Mouse (Mus musculus): ENCODE data around the gene Mark3. TPM values are rescaled to one million over a fixed set of nuclear protein-coding genes. Genes with fewer than 3 reads are reported as not detected.

Mark3 gene
- total and polyA plus RNA-seq, 3 experiments = 43.9 to 71.6 TPM; not detected in 1

DNA sequence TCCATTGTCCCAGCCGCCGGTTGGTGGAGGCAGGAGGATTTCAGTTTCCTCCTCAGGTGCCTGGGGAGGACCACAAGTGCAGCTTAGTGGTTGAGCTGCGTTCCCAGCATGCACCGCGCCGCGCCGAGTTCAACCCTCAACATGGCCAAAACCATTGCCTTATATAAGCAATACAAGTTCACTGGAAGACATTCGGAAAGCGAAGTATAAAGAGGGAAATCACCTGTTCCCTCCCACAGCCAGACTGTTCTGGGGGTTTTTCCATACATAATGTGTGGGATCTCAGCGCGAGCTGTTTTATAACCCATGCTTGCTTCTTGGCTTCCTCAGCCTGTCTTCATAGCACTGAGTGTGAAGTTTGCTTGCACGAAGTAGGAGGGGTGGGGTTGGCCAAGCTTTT, 92.1 kb downstream of the Mark3 start:
- no peak for TF ChIP-seq CTCF (IDR thresholded peaks at IDR 0.05 in 2 of 3, conservative IDR thresholded peaks at IDR 0.05 in 1 of 3; ENCODE audit: control insufficient read depth in 1 of 3, insufficient read depth in 1 of 3, low read depth in 2 of 3, low read length in 3 of 3, poor library complexity in 1 of 3, severe bottlenecking in 1 of 3)
- no peak for TF ChIP-seq USF2 (IDR thresholded peaks at IDR 0.05; ENCODE audit: borderline replicate concordance in 1 of 2, insufficient read depth in 1 of 2, low read depth in 1 of 2, low read length in 2 of 2)
- no peak for TF ChIP-seq MYC (IDR thresholded peaks at IDR 0.05; ENCODE audit: low read depth, low read length)
- no peak for TF ChIP-seq RCOR1 (IDR thresholded peaks at IDR 0.05; ENCODE audit: low read depth, low read length)
- TF ChIP-seq ZMIZ1 (IDR thresholded peaks at IDR 0.05; ENCODE audit: low read depth, low read length) = no peak
- no peak for TF ChIP-seq UBTF (IDR thresholded peaks at IDR 0.05; ENCODE audit: borderline replicate concordance, insufficient read depth, low read depth, low read length)
- Histone ChIP-seq H3K9ac (ENCODE audit: control insufficient read depth, low read depth, low read length, poor library complexity, severe bottlenecking) (no peak overlapping the region), H3K4me3 (ENCODE audit: control insufficient read depth in 1 of 2, insufficient read depth in 1 of 2, low read depth in 2 of 2, low read length in 2 of 2) (no peak overlapping the region), H3K9me3 (replicated peaks; ENCODE audit: insufficient read depth, low read length) (no peaks in the 10 kb centered on the region), H3K4me1 (ENCODE audit: control insufficient read depth in 1 of 2, insufficient read depth in 2 of 2, low read length in 2 of 2) (peaks cover 0 to 5% of the 10 kb centered on the region in 2 experiments; a peak in 2 of 4 replicates), H3K27ac (ENCODE audit: control insufficient read depth, low read depth, low read length) (no peak overlapping the region), H3K36me3 (ENCODE audit: control insufficient read depth in 1 of 2, insufficient read depth in 2 of 2, low read length in 2 of 2) (peaks cover 0 to 6% of the 10 kb centered on the region in 2 experiments; a peak in 2 of 4 replicates), H3K27me3 (ENCODE audit: control insufficient read depth in 1 of 2, insufficient read depth in 2 of 2, low read length in 2 of 2) (no peaks in the 10 kb centered on the region), H3K79me2 (ENCODE audit: control insufficient read depth, insufficient read depth, low read length, poor library complexity) (no peaks in the 10 kb centered on the region; the same call in 1 of the 2 replicates)
- DNase-seq (ENCODE audit: low read depth, low spot score) = no peak

DNA sequence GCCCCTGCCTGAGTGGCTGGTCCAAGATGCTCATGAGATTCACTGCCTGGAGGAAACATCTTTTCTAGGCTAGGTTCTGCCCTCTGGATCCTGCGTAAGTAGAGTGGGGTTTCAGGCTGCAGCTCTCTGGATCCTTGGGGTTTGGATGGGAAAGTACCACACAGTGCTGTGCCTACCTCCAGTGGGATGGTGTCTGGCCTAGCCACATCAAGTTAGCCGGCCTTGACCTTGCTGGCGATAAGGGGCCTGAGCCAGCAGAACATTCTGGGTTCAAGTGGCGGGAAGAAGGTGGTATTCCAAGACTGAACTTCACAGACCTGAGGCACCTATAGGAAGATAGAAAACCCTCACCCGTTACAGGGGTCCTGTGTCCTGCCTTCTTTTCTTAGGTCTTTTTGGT, 93.1 kb downstream of the Mark3 start:
- Histone ChIP-seq H3K79me2 (ENCODE audit: control insufficient read depth, insufficient read depth, low read length, poor library complexity) (no peaks in the 10 kb centered on the region; the same call in 1 of the 2 replicates), H3K9ac (ENCODE audit: control insufficient read depth, low read depth, low read length, poor library complexity, severe bottlenecking) (no peak overlapping the region), H3K4me1 (ENCODE audit: control insufficient read depth in 1 of 2, insufficient read depth in 2 of 2, low read length in 2 of 2) (peaks cover 0 to 5% of the 10 kb centered on the region in 2 experiments; a peak in 2 of 4 replicates), H3K27me3 (ENCODE audit: control insufficient read depth in 1 of 2, insufficient read depth in 2 of 2, low read length in 2 of 2) (no peaks in the 10 kb centered on the region), H3K36me3 (ENCODE audit: control insufficient read depth in 1 of 2, insufficient read depth in 2 of 2, low read length in 2 of 2) (peaks cover 0 to 6% of the 10 kb centered on the region in 2 experiments; a peak in 2 of 4 replicates), H3K27ac (ENCODE audit: control insufficient read depth, low read depth, low read length) (no peak overlapping the region), H3K9me3 (replicated peaks; ENCODE audit: insufficient read depth, low read length) (no peaks in the 10 kb centered on the region), H3K4me3 (ENCODE audit: control insufficient read depth in 1 of 2, insufficient read depth in 1 of 2, low read depth in 2 of 2, low read length in 2 of 2) (no peak overlapping the region)
- TF ChIP-seq POLR2A (IDR thresholded peaks at IDR 0.05; ENCODE audit: control insufficient read depth in 1 of 2, insufficient read depth in 1 of 2, low read depth in 1 of 2, low read length in 2 of 2, poor library complexity in 1 of 2) = no peak
- TF ChIP-seq POLR2AphosphoS2 (IDR thresholded peaks at IDR 0.05; ENCODE audit: low read length) = no peak
- TF ChIP-seq TAL1 (IDR thresholded peaks at IDR 0.05; ENCODE audit: low read length) = no peak
- no peak for DNase-seq (ENCODE audit: low read depth, low spot score)

DNA sequence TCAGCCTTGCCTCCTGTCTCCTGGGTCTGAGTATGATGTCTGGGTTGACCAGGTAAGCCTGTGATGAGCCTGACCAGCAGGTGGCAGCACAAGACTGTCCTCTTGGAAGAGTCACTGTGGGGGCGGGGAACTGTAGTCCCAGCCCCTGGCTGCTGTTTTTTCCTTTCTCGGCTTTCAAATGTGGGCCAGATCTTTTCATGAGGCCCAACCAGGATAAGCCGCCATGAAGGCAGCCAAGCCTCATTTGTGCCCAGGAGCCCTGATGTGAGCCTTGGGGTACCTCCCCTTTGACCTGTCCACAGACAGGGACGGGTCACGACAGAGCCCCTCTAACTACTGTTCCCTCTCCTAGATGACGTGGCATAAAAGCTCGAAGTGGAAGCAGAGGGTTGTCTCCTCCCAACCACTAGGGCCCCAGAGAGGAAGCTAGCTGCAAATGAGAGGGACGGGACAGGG, 94.2 kb downstream of the Mark3 start:
- Histone ChIP-seq H3K27me3 (ENCODE audit: control insufficient read depth in 1 of 2, insufficient read depth in 2 of 2, low read length in 2 of 2) (no peaks in the 10 kb centered on the region), H3K9me3 (replicated peaks; ENCODE audit: insufficient read depth, low read length) (no peaks in the 10 kb centered on the region), H3K4me3 (ENCODE audit: control insufficient read depth in 1 of 2, insufficient read depth in 1 of 2, low read depth in 2 of 2, low read length in 2 of 2) (peak overlapping the region; percentile 62 to 71), H3K36me3 (ENCODE audit: control insufficient read depth in 1 of 2, insufficient read depth in 2 of 2, low read length in 2 of 2) (peaks cover 0 to 3% of the 10 kb centered on the region in 2 experiments; a peak in 2 of 4 replicates), H3K27ac (ENCODE audit: control insufficient read depth, low read depth, low read length) (peak overlapping the region; percentile 84), H3K4me1 (ENCODE audit: control insufficient read depth in 1 of 2, insufficient read depth in 2 of 2, low read length in 2 of 2) (peaks cover 0 to 4% of the 10 kb centered on the region in 2 experiments; a peak in 2 of 4 replicates), H3K9ac (ENCODE audit: control insufficient read depth, low read depth, low read length, poor library complexity, severe bottlenecking) (peak overlapping the region; percentile 87), H3K79me2 (ENCODE audit: control insufficient read depth, insufficient read depth, low read length, poor library complexity) (no peaks in the 10 kb centered on the region; the same call in 1 of the 2 replicates)
- peak; percentile 95 for DNase-seq (ENCODE audit: low read depth, low spot score)
- no peak for TF ChIP-seq TAL1 (IDR thresholded peaks at IDR 0.05; ENCODE audit: low read length)
- peak; percentile 4 to 75; a peak in 2 of 4 replicates for TF ChIP-seq POLR2A (IDR thresholded peaks at IDR 0.05; ENCODE audit: control insufficient read depth in 1 of 2, insufficient read depth in 1 of 2, low read depth in 1 of 2, low read length in 2 of 2, poor library complexity in 1 of 2)
- TF ChIP-seq TCF12 (IDR thresholded peaks at IDR 0.05; ENCODE audit: low read depth, low read length) = no peak; the same call in 1 of the 2 replicates
- TF ChIP-seq USF1 (IDR thresholded peaks at IDR 0.05; ENCODE audit: low read depth, low read length) = no peak
- no peak for TF ChIP-seq CHD1 (IDR thresholded peaks at IDR 0.05; ENCODE audit: low read depth, low read length)
- TF ChIP-seq NELFE (IDR thresholded peaks at IDR 0.05; ENCODE audit: low read depth, low read length) = peak; percentile 57
- no peak for TF ChIP-seq ZKSCAN1 (IDR thresholded peaks at IDR 0.05; ENCODE audit: low read depth, low read length)
- no peak for TF ChIP-seq GABPA (IDR thresholded peaks at IDR 0.05; ENCODE audit: low read depth, low read length)
- TF ChIP-seq MAFK (IDR thresholded peaks at IDR 0.05; ENCODE audit: borderline replicate concordance, low read depth, low read length) = no peak
- TF ChIP-seq POLR2AphosphoS2 (IDR thresholded peaks at IDR 0.05; ENCODE audit: low read length) = no peak
- no peak for TF ChIP-seq JUND (IDR thresholded peaks at IDR 0.05; ENCODE audit: low read depth, low read length)
- peak; percentile 78 for TF ChIP-seq BHLHE40 (IDR thresholded peaks at IDR 0.05; ENCODE audit: borderline replicate concordance, low read depth, low read length)
- TF ChIP-seq GATA1 (IDR thresholded peaks at IDR 0.05; ENCODE audit: low read depth, low read length) = no peak
- TF ChIP-seq ETS1 (IDR thresholded peaks at IDR 0.05; ENCODE audit: low read depth, low read length) = 0 out of 2 replicates have a peak, but pooled peaks have one; percentile 37
- no peak for TF ChIP-seq MXI1 (IDR thresholded peaks at IDR 0.05; ENCODE audit: low read depth, low read length)
- TF ChIP-seq UBTF (IDR thresholded peaks at IDR 0.05; ENCODE audit: borderline replicate concordance, insufficient read depth, low read depth, low read length) = no peak
- TF ChIP-seq CTCF (IDR thresholded peaks at IDR 0.05 in 2 of 3, conservative IDR thresholded peaks at IDR 0.05 in 1 of 3; ENCODE audit: control insufficient read depth in 1 of 3, insufficient read depth in 1 of 3, low read depth in 2 of 3, low read length in 3 of 3, poor library complexity in 1 of 3, severe bottlenecking in 1 of 3) = peak; percentile 84 to 98 (median 97)
- peak; percentile 46; the same call in 1 of the 2 replicates for TF ChIP-seq HCFC1 (IDR thresholded peaks at IDR 0.05; ENCODE audit: low read depth, low read length)
- peak; percentile 97 for TF ChIP-seq RAD21 (IDR thresholded peaks at IDR 0.05; ENCODE audit: low read depth, low read length)
